Mouse (Mus musculus): Measurements from ENCODE around the gene Crcp. TPM values are rescaled to one million over a fixed set of nuclear protein-coding genes. Genes with fewer than 3 reads are reported as not detected.

The Crcp gene
- polyA plus RNA-seq, 1 experiment from 2014 or later: 66.5 TPM

GRCm38 (mm10) chr5:130081181-130081881 is 52.2 kb downstream of the Crcp start:
- peaks cover 18% of the 10 kb centered on the region; the same call in 1 of the 2 replicates for H3K36me3 ChIP-seq
- H3K4me2 ChIP-seq (replicated peaks): no peak overlapping the region
- H3K9me3 ChIP-seq: peaks cover 5% of the 10 kb centered on the region
- WGBS: 95% methylated on average over 8 of the region's 8 CpGs
- no peak overlapping the region for H3K27ac ChIP-seq (replicated peaks)
- H3K9ac ChIP-seq (replicated peaks): no peak overlapping the region
- H3K4me3 ChIP-seq: no peak overlapping the region
- 0 out of 2 replicates have a peak, but pooled peaks cover 3% of the 10 kb centered on the region for H3K27me3 ChIP-seq
- peaks cover 12% of the 10 kb centered on the region; the same call in 1 of the 2 replicates for H3K4me1 ChIP-seq
- no peak for ATAC-seq (ENCODE audit: low FRiP score, low read depth)

- peaks cover 12% of the 10 kb centered on the region; the same call in 1 of the 2 replicates for H3K4me1 ChIP-seq
- peaks cover 18% of the 10 kb centered on the region; the same call in 1 of the 2 replicates for H3K36me3 ChIP-seq
- H3K4me2 ChIP-seq (replicated peaks): no peak overlapping the region
- H3K9me3 ChIP-seq: peaks cover 5% of the 10 kb centered on the region
- no peak overlapping the region for H3K4me3 ChIP-seq
- ATAC-seq (ENCODE audit: low FRiP score, low read depth): no peak
- H3K27me3 ChIP-seq: no peaks in the 10 kb centered on the region
- no peak overlapping the region for H3K9ac ChIP-seq (replicated peaks)
- WGBS: 88% methylated on average over 4 of the region's 4 CpGs
- no peak overlapping the region for H3K27ac ChIP-seq (replicated peaks)
These were observed 53.3 kb downstream of the Crcp start for GRCm38 (mm10) chr5:130082431-130082830.

GRCm38 (mm10) chr5:130084271-130084670 is 55.2 kb downstream of the Crcp start:
- H3K27ac ChIP-seq (replicated peaks): no peak overlapping the region
- peaks cover 18% of the 10 kb centered on the region; the same call in 1 of the 2 replicates for H3K36me3 ChIP-seq
- H3K4me1 ChIP-seq: peaks cover 7% of the 10 kb centered on the region; the same call in 1 of the 2 replicates
- peaks cover 5% of the 10 kb centered on the region for H3K9me3 ChIP-seq
- no peak for ATAC-seq (ENCODE audit: low FRiP score, low read depth)
- H3K4me2 ChIP-seq (replicated peaks): no peak overlapping the region
- no peak overlapping the region for H3K9ac ChIP-seq (replicated peaks)
- H3K27me3 ChIP-seq: no peaks in the 10 kb centered on the region
- H3K4me3 ChIP-seq: no peak overlapping the region
- WGBS: 95% methylated on average over 3 of the region's 3 CpGs

- 93% methylated on average over 7 of the region's 7 CpGs for WGBS
- H3K27ac ChIP-seq (replicated peaks): no peak overlapping the region
- H3K4me2 ChIP-seq (replicated peaks): no peak overlapping the region
- no peak overlapping the region for H3K9ac ChIP-seq (replicated peaks)
- no peaks in the 10 kb centered on the region for H3K27me3 ChIP-seq
- no peaks in the 10 kb centered on the region for H3K9me3 ChIP-seq
- H3K4me1 ChIP-seq: no peaks in the 10 kb centered on the region
- no peak for ATAC-seq (ENCODE audit: low FRiP score, low read depth)
- H3K4me3 ChIP-seq: no peak overlapping the region
- H3K36me3 ChIP-seq: 0 out of 2 replicates have a peak, but pooled peaks cover 14% of the 10 kb centered on the region
These were observed 58.9 kb downstream of the Crcp start for GRCm38 (mm10) chr5:130088008-130088407.

- H3K36me3 ChIP-seq: 0 out of 2 replicates have a peak, but pooled peaks cover 14% of the 10 kb centered on the region
- ATAC-seq (ENCODE audit: low FRiP score, low read depth): no peak
- no peak overlapping the region for H3K27ac ChIP-seq (replicated peaks)
- no peak overlapping the region for H3K9ac ChIP-seq (replicated peaks)
- H3K27me3 ChIP-seq: no peaks in the 10 kb centered on the region
- H3K4me1 ChIP-seq: no peaks in the 10 kb centered on the region
- H3K4me3 ChIP-seq: no peak overlapping the region
- no peak overlapping the region for H3K4me2 ChIP-seq (replicated peaks)
- H3K9me3 ChIP-seq: no peaks in the 10 kb centered on the region
- 94% methylated on average over 4 of the region's 4 CpGs for WGBS
These were observed 59.5 kb downstream of the Crcp start for GRCm38 (mm10) chr5:130088612-130089011.

- WGBS: 86% methylated on average over 7 of the region's 7 CpGs
These were observed 60.1 kb downstream of the Crcp start for GRCm38 (mm10) chr5:130089177-130089576.

GRCm38 (mm10) chr5:130089626-130090393 is 60.7 kb downstream of the Crcp start:
- Histone ChIP-seq H3K27ac (replicated peaks) (no peak overlapping the region), H3K4me3 (no peak overlapping the region), H3K4me2 (replicated peaks) (no peak overlapping the region), H3K4me1 (no peaks in the 10 kb centered on the region), H3K9me3 (no peaks in the 10 kb centered on the region), H3K36me3 (0 out of 2 replicates have a peak, but pooled peaks cover 9% of the 10 kb centered on the region), H3K9ac (replicated peaks) (no peak overlapping the region), H3K27me3 (no peaks in the 10 kb centered on the region)
- 91% methylated on average over 18 of the region's 18 CpGs for WGBS
- ATAC-seq (ENCODE audit: low FRiP score, low read depth): no peak

More at GRCm38 (mm10) chr5:130089177-130089576, 60.1 kb downstream of the Crcp start:
- Histone ChIP-seq H3K4me1 (no peaks in the 10 kb centered on the region), H3K36me3 (0 out of 2 replicates have a peak, but pooled peaks cover 13% of the 10 kb centered on the region), H3K9me3 (no peaks in the 10 kb centered on the region), H3K27me3 (no peaks in the 10 kb centered on the region), H3K4me2 (replicated peaks) (no peak overlapping the region), H3K9ac (replicated peaks) (no peak overlapping the region), H3K27ac (replicated peaks) (no peak overlapping the region), H3K4me3 (no peak overlapping the region)
- no peak for ATAC-seq (ENCODE audit: low FRiP score, low read depth)

- Histone ChIP-seq H3K4me2 (replicated peaks) (no peak overlapping the region), H3K27ac (replicated peaks) (no peak overlapping the region), H3K36me3 (peaks cover 13% of the 10 kb centered on the region; the same call in 1 of the 2 replicates), H3K4me1 (no peaks in the 10 kb centered on the region), H3K9ac (replicated peaks) (no peak overlapping the region), H3K9me3 (no peaks in the 10 kb centered on the region), H3K4me3 (no peak overlapping the region), H3K27me3 (no peaks in the 10 kb centered on the region)
- WGBS: 52% methylated on average over 12 of the region's 12 CpGs
- no peak; the same call in 1 of the 2 replicates for ATAC-seq (ENCODE audit: low FRiP score, low read depth)
These were observed 67.7 kb downstream of the Crcp start for GRCm38 (mm10) chr5:130096754-130097153.

GRCm38 (mm10) chr5:130097837-130098236 is 68.7 kb downstream of the Crcp start:
- Histone ChIP-seq H3K27ac (replicated peaks) (no peak overlapping the region), H3K9ac (replicated peaks) (no peak overlapping the region), H3K4me1 (no peaks in the 10 kb centered on the region), H3K27me3 (no peaks in the 10 kb centered on the region), H3K4me2 (replicated peaks) (no peak overlapping the region), H3K36me3 (peaks cover 20% of the 10 kb centered on the region), H3K4me3 (no peak overlapping the region), H3K9me3 (no peaks in the 10 kb centered on the region)
- no peak for ATAC-seq (ENCODE audit: low FRiP score, low read depth)
- 91% methylated on average over 2 of the region's 2 CpGs for WGBS

GRCm38 (mm10) chr5:130101724-130102123 is 72.6 kb downstream of the Crcp start:
- WGBS: 93% methylated on average over 17 of the region's 17 CpGs
- H3K4me3 ChIP-seq: no peak overlapping the region
- no peaks in the 10 kb centered on the region for H3K4me1 ChIP-seq
- no peak overlapping the region for H3K9ac ChIP-seq (replicated peaks)
- no peaks in the 10 kb centered on the region for H3K9me3 ChIP-seq
- no peak for ATAC-seq (ENCODE audit: low FRiP score, low read depth)
- H3K36me3 ChIP-seq: peaks cover 19% of the 10 kb centered on the region
- no peak overlapping the region for H3K27ac ChIP-seq (replicated peaks)
- no peak overlapping the region for H3K4me2 ChIP-seq (replicated peaks)
- H3K27me3 ChIP-seq: no peaks in the 10 kb centered on the region

GRCm38 (mm10) chr5:130109348-130109747 is 80.3 kb downstream of the Crcp start:
- H3K36me3 ChIP-seq: peaks cover 17% of the 10 kb centered on the region
- no peak overlapping the region for H3K27ac ChIP-seq (replicated peaks)
- ATAC-seq (ENCODE audit: low FRiP score, low read depth): no peak
- H3K27me3 ChIP-seq: no peaks in the 10 kb centered on the region
- WGBS: 95% methylated on average over 3 of the region's 3 CpGs
- H3K4me2 ChIP-seq (replicated peaks): no peak overlapping the region
- H3K4me1 ChIP-seq: no peaks in the 10 kb centered on the region
- H3K4me3 ChIP-seq: no peak overlapping the region
- no peak overlapping the region for H3K9ac ChIP-seq (replicated peaks)
- H3K9me3 ChIP-seq: no peaks in the 10 kb centered on the region

Measured in midbrain, embryonic 12.5 days (tissue).